Mouse (Mus musculus) hindbrain, embryonic 14.5 days (tissue): Measurements from ENCODE around the gene Scgb1a1. TPM values are rescaled to one million over a fixed set of nuclear protein-coding genes. Genes with fewer than 3 reads are reported as not detected.

Experiments
- ATAC-seq: fragments of 200-750 bp; cut with Nextera tagmentation; 2 replicates; pipeline ENCODE4 v1.8.0; 2017; ENCODE audit warnings: moderate number of reproducible peaks, mild to moderate bottlenecking, moderate TSS enrichment, moderate library complexity; ENCODE audit not compliant: low FRiP score
- DNase-seq: peaks from one replicate; pipeline ENCODE4 v3.0.0-alpha.2; 2015; ENCODE audit warnings: low spot score
- H3K27ac ChIP-seq: fragments of 300-500 bp; sonication (generic); 2 replicates; pipeline ENCODE4 v1.5.1; 2014; ENCODE audit warnings: mild to moderate bottlenecking, moderate library complexity
- H3K27me3 ChIP-seq: fragments of 300-500 bp; sonication (generic); 2 replicates; pipeline ENCODE4 v1.6.1; 2014; ENCODE audit warnings: mild to moderate bottlenecking, low read length, mixed read lengths; ENCODE audit not compliant: control insufficient read depth, insufficient read depth
- H3K36me3 ChIP-seq: fragments of 300-500 bp; sonication (generic); replicated peaks from 2 replicates; pipeline ENCODE4 v1.6.1; 2014; ENCODE audit not compliant: control insufficient read depth, insufficient read depth
- H3K4me1 ChIP-seq: fragments of 300-500 bp; sonication (generic); replicated peaks from 2 replicates; pipeline ENCODE4 v1.6.1; 2014; ENCODE audit warnings: antibody characterized with exemption, low read length, mixed read lengths; ENCODE audit not compliant: control insufficient read depth, insufficient read depth
- H3K4me2 ChIP-seq: fragments of 300-500 bp; sonication (generic); replicated peaks from 2 replicates; pipeline ENCODE4 v1.6.1; 2014; ENCODE audit warnings: mild to moderate bottlenecking, moderate library complexity
- H3K4me3 ChIP-seq: fragments of 300-500 bp; sonication (generic); replicated peaks from 2 replicates; pipeline ENCODE4 v1.5.1; 2014; ENCODE audit warnings: mild to moderate bottlenecking, low read length
- H3K9ac ChIP-seq: fragments of 300-500 bp; sonication (generic); 2 replicates; pipeline ENCODE4 v1.6.1; 2014
- H3K9me3 ChIP-seq: fragments of 300-500 bp; sonication (generic); 2 replicates; pipeline ENCODE4 v1.6.1; 2016; ENCODE audit warnings: low read length; ENCODE audit not compliant: control insufficient read depth
- WGBS: fragments of 180-500 bp; shearing (Covaris S2); extraction: QIAGEN DNeasy Blood & Tissue Kit; methylation state at CpG from one replicate; pipeline ENCODE4 v1.1.7; 2014; 5-methylcytosine and 5-hydroxymethylcytosine counted together
- polyA plus RNA-seq: library from polyadenylated mRNA; unstranded; fragments of >200 nt; fragmentation: Nextera tagmentation; extraction: Ambion mirVana; gene quantifications from 2 replicates; pipeline ENCODE4 v1.2.1, GENCODE M21; 2014

The Scgb1a1 gene
- polyA plus RNA-seq, 1 experiment from 2014 or later = not detected

- WGBS = 76% methylated on average over 6 of the region's 6 CpGs
- H3K27ac ChIP-seq = no peak overlapping the region
Measured at GRCm38 (mm10) chr19:9040649-9041048, 47.1 kb downstream of the Scgb1a1 start.

DNA sequence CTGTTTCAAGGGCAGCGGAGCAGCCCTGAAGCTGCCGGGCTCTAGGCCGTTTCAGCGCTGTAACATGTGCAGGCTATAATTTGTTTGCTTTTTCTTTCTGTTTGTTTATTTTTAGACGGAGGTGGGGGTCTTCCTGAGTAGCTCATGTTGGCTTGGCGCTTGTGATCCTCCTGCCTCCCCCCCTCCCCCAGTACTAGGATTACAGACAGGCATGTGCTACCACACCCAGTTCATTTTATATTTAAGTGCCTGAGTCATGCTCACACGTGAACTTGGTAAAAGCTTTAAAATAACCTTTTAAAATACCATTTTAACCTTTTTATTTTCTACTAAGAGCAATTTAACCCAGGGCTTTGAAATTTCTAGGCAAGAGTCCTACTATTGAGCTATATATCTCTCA lies 47.8 kb downstream of the Scgb1a1 start:
- Histone ChIP-seq H3K4me2 (no peak overlapping the region), H3K9ac (no peak overlapping the region), H3K4me1 (no peaks in the 10 kb centered on the region), H3K27me3 (no peaks in the 10 kb centered on the region), H3K9me3 (no peaks in the 10 kb centered on the region), H3K4me3 (no peak overlapping the region), H3K36me3 (no peaks in the 10 kb centered on the region), H3K27ac (no peak overlapping the region)
- DNase-seq (no peak), ATAC-seq (no peak)
- 74% methylated on average over 7 of the region's 7 CpGs for WGBS

More at GRCm38 (mm10) chr19:9040649-9041048, 47.1 kb downstream of the Scgb1a1 start:
- no peak for ATAC-seq
- H3K4me3 ChIP-seq = no peak overlapping the region
- H3K4me1 ChIP-seq = no peaks in the 10 kb centered on the region
- no peak overlapping the region for H3K4me2 ChIP-seq
- H3K27me3 ChIP-seq = no peaks in the 10 kb centered on the region
- no peaks in the 10 kb centered on the region for H3K36me3 ChIP-seq
- no peak overlapping the region for H3K9ac ChIP-seq
- H3K9me3 ChIP-seq = no peaks in the 10 kb centered on the region
- DNase-seq = no peak

GRCm38 (mm10) chr19:9039266-9039665 lies 48.5 kb downstream of the Scgb1a1 start:
- no peak overlapping the region for H3K27ac ChIP-seq
- no peak overlapping the region for H3K4me2 ChIP-seq
- DNase-seq = no peak
- no peaks in the 10 kb centered on the region for H3K27me3 ChIP-seq
- no peak overlapping the region for H3K9ac ChIP-seq
- no peaks in the 10 kb centered on the region for H3K4me1 ChIP-seq
- 82% methylated on average over 4 of the region's 4 CpGs for WGBS
- H3K36me3 ChIP-seq = no peaks in the 10 kb centered on the region
- no peak for ATAC-seq
- H3K4me3 ChIP-seq = no peak overlapping the region
- H3K9me3 ChIP-seq = no peaks in the 10 kb centered on the region

GRCm38 (mm10) chr19:9038136-9038535 lies 49.6 kb downstream of the Scgb1a1 start:
- no peaks in the 10 kb centered on the region for H3K9me3 ChIP-seq
- 73% methylated on average over 3 of the region's 3 CpGs for WGBS
- no peaks in the 10 kb centered on the region for H3K27me3 ChIP-seq
- ATAC-seq (no peak), DNase-seq (no peak)
- H3K4me3 ChIP-seq = no peak overlapping the region
- H3K27ac ChIP-seq = no peak overlapping the region
- H3K4me1 ChIP-seq = 0 out of 2 replicates have a peak, but pooled peaks cover 3% of the 10 kb centered on the region
- no peak overlapping the region for H3K4me2 ChIP-seq
- H3K9ac ChIP-seq = no peak overlapping the region
- no peaks in the 10 kb centered on the region for H3K36me3 ChIP-seq

DNA sequence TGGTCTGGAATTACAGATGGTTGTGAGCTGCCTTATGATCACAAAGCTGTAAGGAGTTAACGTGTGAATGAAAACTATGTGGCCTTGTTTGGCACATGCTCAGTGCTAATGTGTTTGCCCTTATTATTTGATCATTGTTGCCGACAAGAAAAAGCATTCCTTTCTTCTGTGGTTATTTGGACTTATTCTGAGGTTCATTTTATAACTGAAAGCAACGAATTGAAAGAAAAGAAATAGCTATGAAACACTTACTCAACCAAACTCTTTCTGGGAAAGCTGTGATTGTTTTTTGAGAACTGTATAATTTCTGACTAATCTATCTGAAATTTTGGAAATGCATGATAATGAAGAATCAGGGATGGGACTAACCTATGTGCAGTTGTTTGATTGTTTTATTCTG lies 52.7 kb downstream of the Scgb1a1 start:
- Histone ChIP-seq H3K4me2 (no peak overlapping the region), H3K36me3 (no peaks in the 10 kb centered on the region), H3K4me3 (no peak overlapping the region), H3K27ac (no peak overlapping the region), H3K27me3 (no peaks in the 10 kb centered on the region), H3K4me1 (0 out of 2 replicates have a peak, but pooled peaks cover 7% of the 10 kb centered on the region), H3K9me3 (no peaks in the 10 kb centered on the region), H3K9ac (no peak overlapping the region)
- no peak for ATAC-seq
- DNase-seq = no peak
- WGBS = 80% methylated on average over 3 of the region's 3 CpGs

DNA sequence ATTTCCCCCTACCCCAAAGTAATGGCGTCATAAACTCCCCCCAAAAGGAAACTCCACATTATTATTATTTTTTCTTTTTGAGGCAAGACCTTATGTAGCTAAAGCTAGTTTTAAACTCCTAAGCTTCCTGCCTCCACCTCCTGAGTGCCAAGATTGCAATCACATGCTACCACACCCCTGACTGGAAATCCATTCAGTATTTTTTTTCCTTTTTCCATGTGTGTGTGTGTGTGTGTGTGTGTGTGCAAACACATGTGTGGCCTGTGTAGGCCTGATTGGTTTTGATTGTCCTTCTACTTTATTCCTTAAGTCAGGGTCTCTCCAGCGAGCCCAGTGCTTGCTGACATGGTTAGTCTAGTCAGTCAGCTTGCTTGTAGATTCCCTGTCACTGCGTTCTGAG lies 53.3 kb downstream of the Scgb1a1 start:
- ATAC-seq (no peak), DNase-seq (no peak)
- Histone ChIP-seq H3K9me3 (no peaks in the 10 kb centered on the region), H3K4me3 (no peak overlapping the region), H3K4me2 (no peak overlapping the region), H3K27ac (no peak overlapping the region), H3K4me1 (0 out of 2 replicates have a peak, but pooled peaks cover 7% of the 10 kb centered on the region), H3K9ac (no peak overlapping the region), H3K27me3 (no peaks in the 10 kb centered on the region), H3K36me3 (no peaks in the 10 kb centered on the region)
- WGBS = 88% methylated on average over 3 of the region's 3 CpGs

Other genes with a start within 250 kb of the Scgb1a1 start
- 508 and 520 TPM in 2 replicates for gene Gng3, start 248.8 kb downstream of the Scgb1a1 start, polyA plus RNA-seq
- gene Lrrn4cl, start 237.2 kb downstream of the Scgb1a1 start, polyA plus RNA-seq = 0.82 and 1.1 TPM in 2 replicates
- gene Ubxn1, start 216.5 kb downstream of the Scgb1a1 start, polyA plus RNA-seq = 129 and 131 TPM in 2 replicates
- 49.1 and 60.6 TPM in 2 replicates for gene Uqcc3, start 207.0 kb downstream of the Scgb1a1 start, polyA plus RNA-seq
- 33.0 and 39.9 TPM in 2 replicates for gene Lbhd1, start 204.2 kb downstream of the Scgb1a1 start, polyA plus RNA-seq
- not detected in 2 replicates for gene Gm49403, start 204.0 kb downstream of the Scgb1a1 start, polyA plus RNA-seq
- gene 1810009A15Rik, start 199.1 kb downstream of the Scgb1a1 start, polyA plus RNA-seq = 42.7 and 49.2 TPM in 2 replicates
- gene Gm49416, start 199.0 kb downstream of the Scgb1a1 start, polyA plus RNA-seq = 2.5 TPM in 1 of 2 replicates, not detected in the other
- gene Ints5, start 195.0 kb downstream of the Scgb1a1 start, polyA plus RNA-seq = 26.4 and 28.5 TPM in 2 replicates
- 76.8 and 84.1 TPM in 2 replicates for gene Ganab, start 189.9 kb downstream of the Scgb1a1 start, polyA plus RNA-seq
- 81.6 and 83.9 TPM in 2 replicates for gene B3gat3, start 167.6 kb downstream of the Scgb1a1 start, polyA plus RNA-seq
- gene Rom1, start 158.6 kb downstream of the Scgb1a1 start, polyA plus RNA-seq = 1.4 and 1.6 TPM in 2 replicates
- 5.8 and 6.1 TPM in 2 replicates for gene Eml3, start 158.4 kb downstream of the Scgb1a1 start, polyA plus RNA-seq
- 29.3 and 30.3 TPM in 2 replicates for gene Mta2, start 146.1 kb downstream of the Scgb1a1 start, polyA plus RNA-seq
- gene Tut1, start 134.1 kb downstream of the Scgb1a1 start, polyA plus RNA-seq = 20.0 and 23.0 TPM in 2 replicates
- 308 and 316 TPM in 2 replicates for gene Eef1g, start 120.9 kb downstream of the Scgb1a1 start, polyA plus RNA-seq
- 4.5 and 4.9 TPM in 2 replicates for gene Ahnak, start 98.7 kb downstream of the Scgb1a1 start, polyA plus RNA-seq
- gene Asrgl1, start 47.7 kb upstream of the Scgb1a1 start, polyA plus RNA-seq = 27.0 and 32.2 TPM in 2 replicates